9 mouse cellular contexts compared by ENCODE assay signal in genomic region chr4:44424831-44425704, GRCm38 (mm10).
DNase-seq lines count a peak whose midpoint lies in the region; ATAC-seq and TF ChIP-seq lines count a peak whose summit lies in the region.
"Had no signal": no experiment of that assay in that cellular context is flagged by ENCODE, and none has a peak within 500 bp of the region (broad histone marks: within the 10 kb centered on the region; RNA-seq: fewer than 3 reads in every experiment).

No protein-coding gene starts in this region.

- under 1% methylated on average over 56 of the region's 56 CpGs for WGBS in heart, embryonic 13.5 days
- 1% methylated on average over 56 of the region's 56 CpGs for WGBS in forebrain, embryonic 15.5 days
- 2% methylated on average over 56 of the region's 56 CpGs for WGBS in liver, postnatal 0 days (ENCODE audit: insufficient replicate concordance)

- H3K9ac ChIP-seq in heart, embryonic 13.5 days, result peak overlapping the region; percentile 66
- H3K9ac ChIP-seq in forebrain, embryonic 15.5 days (replicated peaks), result peak overlapping the region; percentile 53
- H3K9ac ChIP-seq in liver, postnatal 0 days (replicated peaks), result no peak overlapping the region

- peak overlapping the region; percentile 55 for H3K4me3 ChIP-seq in heart, embryonic 13.5 days
- H3K4me3 ChIP-seq in forebrain, embryonic 15.5 days, result peak overlapping the region; percentile 52
- peak overlapping the region; percentile 31 for H3K4me3 ChIP-seq in liver, postnatal 0 days (ENCODE audit: low read depth, low read length)

- no peaks in the 10 kb centered on the region for H3K36me3 ChIP-seq in heart, embryonic 13.5 days
- no peaks in the 10 kb centered on the region for H3K36me3 ChIP-seq in forebrain, embryonic 15.5 days
- no peaks in the 10 kb centered on the region for H3K36me3 ChIP-seq in liver, postnatal 0 days (replicated peaks; ENCODE audit: insufficient read depth, low read length)

- intact Hi-C loops in heart, postnatal 10 days (cut with DNase I), result no loop called here
- intact Hi-C loops in left cerebral cortex, postnatal 25 days (cut with DNase I), result no loop called here

- ATAC-seq in heart, embryonic 13.5 days (ENCODE audit: extremely low read depth, insufficient number of reproducible peaks, low FRiP score, low TSS enrichment), result no peak
- 0 out of 2 replicates have a peak, but pooled peaks have one; percentile 61 for ATAC-seq in forebrain, embryonic 15.5 days (replicated peaks)
- ATAC-seq in liver, postnatal 0 days, result no peak
- ATAC-seq: Patski had no signal

- TF ChIP-seq EP300 in liver, postnatal 0 days (IDR thresholded peaks at IDR 0.05; ENCODE audit: low read depth), result no peak

- H3K9me3 ChIP-seq in heart, embryonic 13.5 days, result no peaks in the 10 kb centered on the region
- H3K9me3 ChIP-seq in forebrain, embryonic 15.5 days, result no peaks in the 10 kb centered on the region
- no peaks in the 10 kb centered on the region for H3K9me3 ChIP-seq in liver, postnatal 0 days (ENCODE audit: low read length)

- no peak for DNase-seq in heart, postnatal 10 days
- peak; percentile 17 for DNase-seq in Muller cell, postnatal 12 days (ENCODE audit: inconsistent ontology term)
- no peak for DNase-seq in liver, postnatal 0 days
- DNase-seq in testis, postnatal 10 days (ENCODE audit: low spot score), result peak; percentile 44
- no peak for DNase-seq in left cerebral cortex, postnatal 25 days (ENCODE audit: low spot score in 2 of 2)
- no peak for DNase-seq in urinary bladder, adult 2 months (ENCODE audit: low spot score)

- H3K27ac ChIP-seq in heart, embryonic 13.5 days (replicated peaks), result no peak overlapping the region
- no peak overlapping the region for H3K27ac ChIP-seq in forebrain, embryonic 15.5 days (replicated peaks)
- no peak overlapping the region for H3K27ac ChIP-seq in liver, postnatal 0 days (ENCODE audit: low read depth)

- H3K4me2 ChIP-seq in heart, embryonic 13.5 days, result peak overlapping the region; percentile 83
- peak overlapping the region; percentile 96 for H3K4me2 ChIP-seq in forebrain, embryonic 15.5 days (replicated peaks)
- H3K4me2 ChIP-seq in liver, postnatal 0 days (ENCODE audit: low read depth, low read length), result peak overlapping the region; percentile 58

- peaks cover 93% of the 10 kb centered on the region for H3K27me3 ChIP-seq in heart, embryonic 13.5 days (replicated peaks)
- H3K27me3 ChIP-seq in forebrain, embryonic 15.5 days, result peaks cover 29% of the 10 kb centered on the region
- H3K27me3 ChIP-seq in liver, postnatal 0 days (ENCODE audit: insufficient read depth, low read length), result peaks cover 42% of the 10 kb centered on the region

- peaks cover 6% of the 10 kb centered on the region for H3K4me1 ChIP-seq in heart, embryonic 13.5 days
- H3K4me1 ChIP-seq in forebrain, embryonic 15.5 days, result peaks cover 7% of the 10 kb centered on the region; the same call in 1 of the 2 replicates
- H3K4me1 ChIP-seq in liver, postnatal 0 days (ENCODE audit: insufficient read depth), result no peaks in the 10 kb centered on the region

- TF ChIP-seq CTCF in liver, postnatal 0 days (IDR thresholded peaks at IDR 0.05; ENCODE audit: low read depth), result no peak

Comparison
In these comparisons a context has a peak if more than half of its experiments do, and no peak if none do; other contexts are left out.
1. DNase-seq: peak in Muller cell, postnatal 12 days (single experiment) and testis, postnatal 10 days (single experiment); none in heart, postnatal 10 days (0 of 2), liver, postnatal 0 days (single experiment), left cerebral cortex, postnatal 25 days (0 of 2) and urinary bladder, adult 2 months (single experiment).
2. Peak in every context shown above with its lines, with median percentiles within 50 percentile points of each other: H3K4me2 ChIP-seq and H3K4me3 ChIP-seq.